Mouse (Mus musculus) urinary bladder, postnatal 14 days (tissue): Measurements from ENCODE around the gene Vinac1.

Source experiments
- DNase-seq: peaks from one replicate; pipeline ENCODE4 v3.0.0; 2021; ENCODE audit warnings: low spot score

Gene Vinac1

GRCm38 (mm10) chr2:129047811-129048210 lies at the start of gene Vinac1:
TSS of gene Vinac1 (minus strand) at chr2:129048172.
- no peak for DNase-seq

GRCm38 (mm10) chr2:129093926-129094724 lies 46.2 kb upstream of the Vinac1 start:
- no peak for DNase-seq

- DNase-seq, result no peak
Measured at GRCm38 (mm10) chr2:129092810-129093209, 44.8 kb upstream of the Vinac1 start.

- no peak for DNase-seq
Measured at GRCm38 (mm10) chr2:129090370-129090769, 42.4 kb upstream of the Vinac1 start.

- DNase-seq, result no peak
Measured at GRCm38 (mm10) chr2:129087520-129087919, 39.5 kb upstream of the Vinac1 start.

GRCm38 (mm10) chr2:129084959-129085358 lies 37.0 kb upstream of the Vinac1 start:
- no peak for DNase-seq

- DNase-seq, result no peak
Measured at GRCm38 (mm10) chr2:129083514-129083913, 35.5 kb upstream of the Vinac1 start.

- no peak for DNase-seq
Measured at GRCm38 (mm10) chr2:129081097-129081496, 33.1 kb upstream of the Vinac1 start.

- no peak for DNase-seq
Measured at GRCm38 (mm10) chr2:129079194-129079593, 31.2 kb upstream of the Vinac1 start.

- peak; percentile 22 for DNase-seq
Measured at GRCm38 (mm10) chr2:129078313-129078712, 30.3 kb upstream of the Vinac1 start.

- no peak for DNase-seq
Measured at GRCm38 (mm10) chr2:129070296-129070695, 22.3 kb upstream of the Vinac1 start.

- peak; percentile 60 for DNase-seq
Measured at GRCm38 (mm10) chr2:129066326-129066725, 18.4 kb upstream of the Vinac1 start.

- DNase-seq, result peak; percentile 76
Measured at GRCm38 (mm10) chr2:129065437-129066282, 17.7 kb upstream of the Vinac1 start, which contains the start of gene Ttl. TSS of gene Ttl (plus strand) at chr2:129065942.

GRCm38 (mm10) chr2:129061456-129062059 lies 13.6 kb upstream of the Vinac1 start:
- no peak for DNase-seq

GRCm38 (mm10) chr2:129057920-129058361 lies 10.0 kb upstream of the Vinac1 start:
- no peak for DNase-seq

- no peak for DNase-seq
Measured at GRCm38 (mm10) chr2:129057256-129057655, 9.3 kb upstream of the Vinac1 start.

GRCm38 (mm10) chr2:129056597-129056996 lies 8.6 kb upstream of the Vinac1 start:
- peak; percentile 19 for DNase-seq

GRCm38 (mm10) chr2:129055741-129056140 lies 7.8 kb upstream of the Vinac1 start:
- DNase-seq, result no peak

GRCm38 (mm10) chr2:129052451-129052983 lies 4.5 kb upstream of the Vinac1 start:
- DNase-seq, result no peak

GRCm38 (mm10) chr2:129046846-129047196 lies 1.2 kb downstream of the Vinac1 start:
- DNase-seq, result no peak

GRCm38 (mm10) chr2:129046172-129046845 lies 1.7 kb downstream of the Vinac1 start:
- peak; percentile 37 for DNase-seq

GRCm38 (mm10) chr2:129040567-129040966 lies 7.4 kb downstream of the Vinac1 start:
- DNase-seq, result no peak
